Mouse (Mus musculus) 3134 (cell line): ENCODE measurements around the gene Nt5c3.
"Not testable (repeated sequence)": the region's sequence is repeated elsewhere in the genome, so short reads cannot be mapped to it uniquely, and the experiment has no call there.

Experiments
- DNase-seq: peaks from one replicate; pipeline ENCODE4 v3.0.0-alpha.2; 2011; ENCODE audit warnings: low spot score; ENCODE audit not compliant: insufficient read length; ENCODE audit errors: extremely low read depth

Gene Nt5c3

GRCm38 (mm10) chr6:56904982-56905381, 18.8 kb downstream of the Nt5c3 start:
- DNase-seq, result no peak

- DNase-seq, result no peak
Observed at GRCm38 (mm10) chr6:56904330-56904729, 19.4 kb downstream of the Nt5c3 start.

GRCm38 (mm10) chr6:56903831-56904230, 19.9 kb downstream of the Nt5c3 start:
- DNase-seq, result no peak

- DNase-seq, result no peak
Observed at GRCm38 (mm10) chr6:56902606-56903520, 20.9 kb downstream of the Nt5c3 start.

- peak; percentile 11 for DNase-seq
Observed at GRCm38 (mm10) chr6:56901824-56902386, 21.8 kb downstream of the Nt5c3 start.

- no peak for DNase-seq
Observed at GRCm38 (mm10) chr6:56901336-56901735, 22.4 kb downstream of the Nt5c3 start.

- no peak for DNase-seq
Observed at GRCm38 (mm10) chr6:56899601-56900000, 24.1 kb downstream of the Nt5c3 start.

GRCm38 (mm10) chr6:56890762-56891161, 33.0 kb downstream of the Nt5c3 start:
- no peak for DNase-seq

GRCm38 (mm10) chr6:56888561-56888960, 35.2 kb downstream of the Nt5c3 start:
- no peak for DNase-seq

GRCm38 (mm10) chr6:56879352-56879955, 44.3 kb downstream of the Nt5c3 start:
- DNase-seq, result no peak

GRCm38 (mm10) chr6:56877985-56878384, 45.7 kb downstream of the Nt5c3 start:
- no peak for DNase-seq

GRCm38 (mm10) chr6:56876870-56877269, 46.9 kb downstream of the Nt5c3 start:
- no peak for DNase-seq

- DNase-seq, result no peak
Observed at GRCm38 (mm10) chr6:56870027-56870426, 53.7 kb downstream of the Nt5c3 start.

- no peak for DNase-seq
Observed at GRCm38 (mm10) chr6:56868565-56868964, 55.2 kb downstream of the Nt5c3 start.

- DNase-seq, result not testable (repeated sequence)
Observed at GRCm38 (mm10) chr6:56866899-56867298, 56.8 kb downstream of the Nt5c3 start.

- no peak for DNase-seq
Observed at GRCm38 (mm10) chr6:56860205-56860848, 63.4 kb downstream of the Nt5c3 start.

GRCm38 (mm10) chr6:56856748-56857147, 67.0 kb downstream of the Nt5c3 start:
- no peak for DNase-seq

GRCm38 (mm10) chr6:56854803-56855202, 68.9 kb downstream of the Nt5c3 start:
- DNase-seq, result no peak

GRCm38 (mm10) chr6:56850315-56850714, 73.4 kb downstream of the Nt5c3 start:
- DNase-seq, result no peak

GRCm38 (mm10) chr6:56848974-56849373, 74.8 kb downstream of the Nt5c3 start:
- DNase-seq, result no peak

- DNase-seq, result no peak
Observed at GRCm38 (mm10) chr6:56844365-56844764, 79.4 kb downstream of the Nt5c3 start.
